Mouse (Mus musculus) lung, postnatal 36 days (tissue): ENCODE measurements around the gene Dnmt3a.
"Not testable (repeated sequence)": the region's sequence is repeated elsewhere in the genome, so short reads cannot be mapped to it uniquely, and the experiment has no call there.

Source experiments
- DNase-seq: peaks from one replicate; pipeline ENCODE4 v3.0.0; 2022; ENCODE audit warnings: mixed read lengths

The Dnmt3a gene

DNA sequence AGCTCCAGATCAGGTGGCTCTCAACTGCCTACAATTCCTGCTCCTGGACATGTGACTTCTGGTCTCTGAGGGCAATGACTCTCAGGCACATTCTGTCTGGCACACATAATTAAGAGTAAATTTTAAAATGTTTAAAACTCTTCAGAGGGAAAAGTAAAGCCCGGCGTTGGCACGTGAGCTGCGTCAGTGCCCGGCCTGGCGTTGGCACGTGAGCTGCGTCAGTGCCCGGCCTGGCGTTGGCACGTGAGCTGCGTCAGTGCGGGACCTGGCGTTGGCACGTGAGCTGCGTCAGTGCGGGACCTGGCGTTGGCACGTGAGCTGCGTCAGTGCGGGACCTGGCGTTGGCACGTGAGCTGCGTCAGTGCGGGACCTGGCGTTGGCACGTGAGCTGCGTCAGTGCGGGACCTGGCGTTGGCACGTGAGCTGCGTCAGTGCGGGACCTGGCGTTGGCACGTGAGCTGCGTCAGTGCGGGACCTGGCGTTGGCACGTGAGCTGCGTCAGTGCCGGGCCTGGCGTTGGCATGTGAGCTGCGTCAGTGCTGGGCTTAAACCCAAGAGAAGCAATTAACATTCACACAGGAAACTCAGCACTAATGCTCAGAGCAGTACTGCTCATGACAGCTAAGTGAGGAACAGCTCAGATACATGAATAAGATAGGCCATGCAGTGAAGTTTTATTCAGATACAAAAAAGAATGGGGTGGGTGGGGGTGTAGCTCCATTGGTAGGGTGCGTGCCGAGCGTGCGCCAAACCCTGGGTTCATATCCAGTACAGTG is 124.5 kb downstream of the Dnmt3a start:
- DNase-seq = not testable (repeated sequence)

DNA sequence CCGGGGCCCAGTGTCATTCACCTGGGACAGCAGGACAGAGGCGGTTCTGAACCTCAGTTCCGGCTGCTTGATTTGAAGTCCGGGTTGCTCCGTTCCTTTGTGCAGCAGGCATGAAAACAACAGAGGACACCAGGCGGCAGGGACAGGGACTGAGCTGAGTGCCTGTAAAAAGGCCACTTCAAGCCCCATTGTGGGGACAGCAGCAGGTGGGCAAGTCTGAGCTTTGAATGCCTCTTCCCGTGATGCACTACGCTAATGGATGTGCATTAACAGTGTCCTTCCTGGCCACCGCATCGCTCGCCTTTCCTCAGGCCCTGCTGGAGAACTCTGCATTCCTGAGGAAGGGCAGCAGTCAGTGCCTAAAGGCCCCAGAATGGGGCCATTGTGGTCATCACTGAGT is 136.2 kb downstream of the Dnmt3a start:
- no peak for DNase-seq

DNA sequence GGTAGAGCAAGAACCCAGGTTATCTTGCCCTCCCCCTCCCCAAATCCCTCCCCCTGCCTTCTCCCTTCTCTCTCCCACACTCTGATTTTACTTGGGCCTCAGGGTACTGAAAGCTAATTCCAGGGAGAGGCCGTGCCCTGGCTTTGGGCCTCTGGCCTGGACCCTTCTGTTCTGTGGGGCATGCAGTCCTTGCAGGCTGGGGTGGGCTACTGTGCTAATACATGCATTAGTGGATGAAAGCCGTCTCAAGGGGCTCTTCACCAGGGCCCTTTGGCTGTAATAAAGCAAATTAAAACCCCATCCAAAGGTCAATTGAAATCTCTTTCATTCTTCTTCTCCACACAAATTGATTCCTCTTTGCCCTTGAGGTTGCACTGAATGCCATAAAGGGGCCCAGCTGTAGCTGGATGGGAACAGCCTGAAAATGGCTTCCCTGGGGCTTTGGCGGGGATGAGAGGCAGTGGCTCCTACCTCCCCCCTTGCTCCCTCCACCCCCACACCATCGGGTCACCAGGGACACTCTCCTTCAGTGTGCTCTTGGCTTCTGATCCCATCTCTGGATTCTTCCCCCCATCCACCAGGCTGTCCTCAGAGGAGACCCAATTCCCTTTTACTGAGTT is 138.8 kb downstream of the Dnmt3a start:
- DNase-seq = no peak

DNA sequence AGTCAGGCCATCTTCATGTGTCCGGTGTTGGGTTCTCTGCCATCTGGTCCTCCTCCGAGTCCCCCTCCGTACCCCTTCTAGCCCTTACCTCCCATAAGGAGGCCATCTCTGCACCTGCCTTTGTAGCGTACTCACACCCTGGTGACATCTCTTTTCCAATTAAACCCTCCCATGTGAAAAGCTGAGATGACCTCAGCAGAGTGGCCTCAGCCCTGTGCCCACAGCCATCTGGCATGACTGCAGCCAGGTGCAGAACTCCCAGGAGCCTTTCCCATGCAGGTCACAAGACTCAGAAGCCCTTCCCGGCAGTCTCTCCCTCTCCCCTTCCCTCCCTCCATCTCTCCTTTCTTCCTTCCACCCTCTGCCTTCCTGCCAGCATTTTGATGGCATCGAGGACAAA is 141.7 kb downstream of the Dnmt3a start:
- no peak for DNase-seq

DNA sequence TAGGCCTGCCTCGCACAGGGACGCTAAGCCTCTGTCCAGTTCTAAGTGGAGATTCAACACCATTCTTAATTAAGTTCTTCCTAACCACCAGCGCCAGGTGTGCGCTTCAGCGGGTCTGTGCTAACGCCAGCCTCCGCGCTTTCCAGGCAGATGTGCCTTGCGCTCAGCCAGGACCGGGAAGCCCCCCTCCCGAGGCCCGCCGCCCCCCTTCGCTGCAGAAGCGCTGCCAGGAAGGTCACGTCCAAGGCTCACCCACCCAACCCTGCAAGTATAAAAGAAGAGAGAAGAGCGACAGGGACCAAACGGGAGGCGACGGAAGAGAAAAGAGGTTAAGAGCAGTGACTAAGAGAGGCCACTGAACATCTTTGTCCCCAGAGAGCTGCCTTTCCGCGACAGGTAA is 148.8 kb downstream of the Dnmt3a start, which contains the start of gene Pomc:
Pomc (plus strand) TSS at position 301 of the 400 bp plus-strand sequence.
- no peak for DNase-seq

DNA sequence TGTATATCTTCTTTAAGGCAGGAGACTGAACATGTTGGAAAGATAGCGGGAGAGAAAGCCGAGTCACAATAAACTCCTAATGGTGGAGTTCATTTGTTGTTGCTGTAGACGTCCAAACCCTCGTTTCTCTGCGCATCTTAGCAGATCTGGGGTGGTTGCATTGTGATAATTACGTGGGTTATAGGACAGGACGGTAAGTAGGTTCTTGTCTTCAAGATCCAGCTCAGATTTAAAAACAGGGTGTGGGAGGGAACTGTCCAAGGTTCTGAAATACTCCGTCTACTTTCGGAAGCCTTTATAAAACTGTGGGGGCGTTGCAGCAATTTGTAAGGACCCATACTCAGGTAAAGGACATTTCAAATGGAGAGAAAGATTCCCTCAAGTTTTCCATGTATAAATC is 149.6 kb downstream of the Dnmt3a start:
- DNase-seq = peak; percentile 30

DNA sequence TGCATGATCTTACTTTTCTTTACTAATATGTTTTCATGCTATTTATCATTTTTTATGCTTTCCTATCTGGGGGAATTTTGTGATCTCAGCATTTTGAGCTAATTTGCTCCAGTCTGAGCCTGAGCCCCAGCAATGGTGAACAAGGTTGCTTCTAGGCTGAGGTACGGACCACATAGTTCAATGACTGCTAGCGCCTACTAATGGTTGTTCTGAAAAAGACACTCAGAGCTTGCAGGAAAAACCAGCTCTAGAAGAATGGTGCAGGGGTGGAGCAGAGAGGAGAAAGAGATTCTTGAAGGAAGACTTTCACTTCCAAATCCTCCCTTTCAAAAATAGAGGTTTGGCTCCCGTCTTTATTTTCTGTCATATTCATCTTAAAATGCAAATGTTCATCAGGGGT is 150.5 kb downstream of the Dnmt3a start:
- peak; percentile 8 for DNase-seq

DNA sequence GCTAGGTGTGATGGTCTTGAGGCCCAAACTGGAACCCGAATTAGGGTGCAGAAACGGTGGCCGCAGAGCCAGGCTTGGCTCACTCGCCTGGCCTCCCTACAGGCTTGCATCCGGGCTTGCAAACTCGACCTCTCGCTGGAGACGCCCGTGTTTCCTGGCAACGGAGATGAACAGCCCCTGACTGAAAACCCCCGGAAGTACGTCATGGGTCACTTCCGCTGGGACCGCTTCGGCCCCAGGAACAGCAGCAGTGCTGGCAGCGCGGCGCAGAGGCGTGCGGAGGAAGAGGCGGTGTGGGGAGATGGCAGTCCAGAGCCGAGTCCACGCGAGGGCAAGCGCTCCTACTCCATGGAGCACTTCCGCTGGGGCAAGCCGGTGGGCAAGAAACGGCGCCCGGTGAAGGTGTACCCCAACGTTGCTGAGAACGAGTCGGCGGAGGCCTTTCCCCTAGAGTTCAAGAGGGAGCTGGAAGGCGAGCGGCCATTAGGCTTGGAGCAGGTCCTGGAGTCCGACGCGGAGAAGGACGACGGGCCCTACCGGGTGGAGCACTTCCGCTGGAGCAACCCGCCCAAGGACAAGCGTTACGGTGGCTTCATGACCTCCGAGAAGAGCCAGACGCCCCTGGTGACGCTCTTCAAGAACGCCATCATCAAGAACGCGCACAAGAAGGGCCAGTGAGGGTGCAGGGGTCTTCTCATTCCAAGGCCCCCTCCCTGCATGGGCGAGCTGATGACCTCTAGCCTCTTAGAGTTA is 154.2 kb downstream of the Dnmt3a start:
- peak; percentile 93 for DNase-seq

DNA sequence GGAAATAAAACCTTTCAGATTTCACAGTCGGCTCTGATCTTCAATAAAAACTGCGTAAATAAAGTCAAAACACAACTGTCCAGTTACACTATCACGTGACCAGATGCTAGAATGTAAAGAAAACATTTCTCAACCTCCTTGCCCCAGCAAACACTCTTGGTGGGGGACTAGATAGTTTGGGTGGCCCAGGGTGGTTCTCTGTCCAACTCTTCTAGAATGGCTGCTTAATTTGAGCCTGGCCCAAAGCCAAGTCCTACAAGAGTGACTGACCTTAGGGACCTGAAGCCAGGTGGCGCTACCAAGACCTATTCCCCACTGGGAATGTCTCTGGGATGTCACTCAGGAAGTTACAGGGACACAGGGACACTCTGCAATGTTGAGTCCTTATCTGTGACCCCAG is 154.7 kb downstream of the Dnmt3a start:
- DNase-seq = no peak
